Mouse (Mus musculus): Measurements from ENCODE around the gene Rnasel.

GRCm38 (mm10) chr1:153717990-153718389 lies 31.2 kb upstream of the Rnasel start:
- TF ChIP-seq CTCF (IDR thresholded peaks at IDR 0.05; ENCODE audit: borderline replicate concordance, control insufficient read depth, extremely low read depth, insufficient read depth, low read length, poor library complexity) (no peak), POLR2A (IDR thresholded peaks at IDR 0.05; ENCODE audit: control insufficient read depth, extremely low read depth, insufficient read depth, low read length, poor library complexity) (no peak)
